Mouse (Mus musculus) lung, postnatal 0 days (tissue): ENCODE data around the gene Oard1. TPM values are rescaled to one million over a fixed set of nuclear protein-coding genes. Genes with fewer than 3 reads are reported as not detected.

Source experiments
- ATAC-seq: fragments of 200-750 bp; cut with Nextera tagmentation; 2 replicates; pipeline ENCODE4 v1.8.0; 2017; ENCODE audit warnings: moderate library complexity
- DNase-seq: peaks from one replicate; pipeline ENCODE4 v3.0.0-alpha.2; 2016; ENCODE audit warnings: low spot score
- H3K27ac ChIP-seq: fragments of 300-500 bp; sonication (generic); 2 replicates; pipeline ENCODE4 v1.5.1; 2014; ENCODE audit warnings: antibody characterized with exemption, mild to moderate bottlenecking, low read length, mixed read lengths
- H3K27me3 ChIP-seq: fragments of 300-500 bp; sonication (generic); replicated peaks from 2 replicates; pipeline ENCODE4 v1.6.1; 2014; ENCODE audit warnings: low read length, mixed read lengths; ENCODE audit not compliant: insufficient read depth
- H3K36me3 ChIP-seq: fragments of 300-500 bp; sonication (generic); 2 replicates; pipeline ENCODE4 v1.6.1; 2014; ENCODE audit warnings: low read length, mixed read lengths; ENCODE audit not compliant: insufficient read depth
- H3K4me1 ChIP-seq: fragments of 300-500 bp; sonication (generic); 2 replicates; pipeline ENCODE4 v1.6.1; 2014; ENCODE audit warnings: antibody characterized with exemption, low read depth, low read length, mixed read lengths; ENCODE audit not compliant: insufficient read depth
- H3K4me2 ChIP-seq: fragments of 300-500 bp; sonication (generic); replicated peaks from 2 replicates; pipeline ENCODE4 v1.6.1; 2014; ENCODE audit warnings: low read depth, mild to moderate bottlenecking, low read length, moderate library complexity, mixed read lengths
- H3K4me3 ChIP-seq: fragments of 300-500 bp; sonication (generic); 2 replicates; pipeline ENCODE4 v1.5.1; 2014; ENCODE audit warnings: low read depth, low read length
- H3K9ac ChIP-seq: fragments of 300-500 bp; sonication (generic); replicated peaks from 2 replicates; pipeline ENCODE4 v1.6.1; 2014; ENCODE audit warnings: low read depth, mild to moderate bottlenecking
- H3K9me3 ChIP-seq: fragments of 300-500 bp; sonication (generic); 2 replicates; pipeline ENCODE4 v1.6.1; 2016; ENCODE audit warnings: low read length, mixed read lengths
- CTCF ChIP-seq: IDR thresholded peaks from 2 replicates; pipeline ENCODE4 v1.5.1; 2016; ENCODE audit warnings: antibody characterized with exemption, mild to moderate bottlenecking
- EP300 ChIP-seq: IDR thresholded peaks from 2 replicates; pipeline ENCODE4 v1.6.1; 2016; ENCODE audit warnings: antibody characterized with exemption, mild to moderate bottlenecking, control low read depth
- WGBS: fragments of 180-500 bp; shearing (Covaris S2); extraction: QIAGEN DNeasy Blood & Tissue Kit; methylation state at CpG from one replicate; pipeline ENCODE4 v1.1.7; 2014; 5-methylcytosine and 5-hydroxymethylcytosine counted together
- polyA plus RNA-seq: library from polyadenylated mRNA; unstranded; fragments of >200 nt; fragmentation: Nextera tagmentation; extraction: Ambion mirVana; gene quantifications from 2 replicates; pipeline ENCODE4 v1.2.1, GENCODE M21; 2015

Gene Oard1
- polyA plus RNA-seq, 1 experiment from 2014 or later = 43.9 TPM

- Histone ChIP-seq H3K36me3 (no peaks in the 10 kb centered on the region), H3K9me3 (no peaks in the 10 kb centered on the region), H3K4me3 (no peak overlapping the region), H3K9ac (no peak overlapping the region), H3K27ac (no peak overlapping the region), H3K27me3 (no peaks in the 10 kb centered on the region), H3K4me1 (peaks cover 12% of the 10 kb centered on the region; the same call in 1 of the 2 replicates), H3K4me2 (no peak overlapping the region)
- TF ChIP-seq CTCF (no peak), EP300 (no peak)
- no peak for DNase-seq
- no peak for ATAC-seq
- WGBS = 66% methylated on average over 4 of the region's 4 CpGs
These were observed 2.7 kb upstream of the Oard1 start for GRCm38 (mm10) chr17:48407154-48407553.

DNA sequence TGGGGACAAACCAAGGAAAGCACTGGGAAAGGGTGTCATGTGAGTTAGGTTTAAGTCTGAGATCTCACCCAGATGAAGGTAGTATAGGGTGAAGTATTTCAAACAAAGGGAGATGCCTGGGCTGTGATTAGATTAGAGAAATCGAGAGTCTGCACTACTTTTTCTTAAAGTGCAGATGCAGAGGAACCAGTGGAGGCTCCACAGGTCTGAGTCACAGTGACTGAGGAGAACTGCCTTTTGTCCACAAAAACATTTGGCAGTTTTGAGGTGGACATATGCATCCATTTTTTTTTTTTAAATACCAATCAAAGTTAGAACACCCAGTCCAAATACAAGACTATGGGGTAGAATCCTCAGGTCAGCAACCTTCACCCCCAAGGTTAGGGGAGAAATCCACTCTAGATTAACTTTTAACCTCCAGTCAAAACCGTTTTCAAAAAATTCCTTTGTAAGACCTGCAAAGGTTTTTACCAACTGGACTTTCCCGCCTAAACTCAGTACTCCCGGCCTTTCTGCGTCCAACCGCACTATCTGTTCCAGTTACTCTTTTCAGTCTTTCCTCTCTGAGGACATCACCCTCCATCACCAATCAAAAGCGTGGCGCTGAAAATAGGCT is 1.8 kb upstream of the Oard1 start:
- H3K4me1 ChIP-seq = peaks cover 12% of the 10 kb centered on the region; the same call in 1 of the 2 replicates
- H3K4me3 ChIP-seq = peak overlapping the region; percentile 76
- H3K4me2 ChIP-seq = peak overlapping the region; percentile 82
- TF ChIP-seq CTCF (no peak), EP300 (no peak)
- no peaks in the 10 kb centered on the region for H3K27me3 ChIP-seq
- DNase-seq (no peak), ATAC-seq (no peak)
- H3K36me3 ChIP-seq = no peaks in the 10 kb centered on the region
- H3K27ac ChIP-seq = peak overlapping the region; percentile 99
- peak overlapping the region; percentile 93; the same call in 1 of the 2 replicates for H3K9ac ChIP-seq
- WGBS = 3% methylated on average over 8 of the region's 8 CpGs
- no peaks in the 10 kb centered on the region for H3K9me3 ChIP-seq

DNA sequence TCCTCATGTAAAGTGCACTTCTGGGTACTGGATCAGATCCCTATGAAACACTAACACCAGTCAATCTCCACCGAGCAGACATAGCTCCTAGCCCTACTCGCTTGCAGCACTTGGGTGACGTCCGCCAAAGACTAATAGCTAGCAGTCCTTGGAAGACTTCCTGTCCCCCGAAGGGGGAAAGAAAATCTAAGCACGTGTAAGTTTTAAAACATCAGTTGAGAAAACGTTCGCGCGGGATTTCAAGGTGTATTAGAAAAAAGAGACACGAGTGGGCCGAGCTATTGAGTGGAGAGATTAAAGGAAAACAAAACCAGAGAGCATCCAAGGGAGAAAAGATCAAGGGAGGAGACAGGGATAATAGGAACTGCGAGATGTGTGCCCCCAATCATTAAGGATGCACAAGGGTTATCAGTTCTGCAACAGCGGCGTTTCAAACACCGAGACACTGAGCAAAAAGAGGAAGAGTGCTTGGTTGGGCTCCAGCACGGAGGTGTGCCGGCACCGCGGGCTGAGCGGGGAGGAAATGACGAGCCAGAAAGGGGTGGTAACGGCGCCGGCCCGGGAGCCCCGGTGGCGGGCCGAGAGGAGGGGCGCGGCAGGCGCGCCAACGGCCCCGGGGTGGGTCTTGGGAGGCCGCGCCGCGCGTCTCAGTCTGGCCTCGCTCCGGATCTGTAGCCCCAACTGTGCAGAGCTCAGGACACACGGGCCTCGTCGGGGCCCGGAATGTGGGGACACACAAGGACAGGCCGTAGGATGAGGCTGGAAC is 1.1 kb upstream of the Oard1 start:
- Histone ChIP-seq H3K9me3 (no peaks in the 10 kb centered on the region), H3K27ac (peak overlapping the region; percentile 99), H3K4me3 (peak overlapping the region; percentile 76), H3K9ac (peak overlapping the region; percentile 93), H3K4me2 (peak overlapping the region; percentile 82), H3K27me3 (no peaks in the 10 kb centered on the region), H3K4me1 (peaks cover 12% of the 10 kb centered on the region; the same call in 1 of the 2 replicates), H3K36me3 (0 out of 2 replicates have a peak, but pooled peaks cover 3% of the 10 kb centered on the region)
- DNase-seq (peak; percentile 89), ATAC-seq (peak; percentile 29)
- TF ChIP-seq CTCF (no peak), EP300 (no peak)
- under 1% methylated on average over 30 of the region's 47 CpGs for WGBS

- ATAC-seq (no peak), DNase-seq (peak; percentile 63)
- H3K27me3 ChIP-seq = no peaks in the 10 kb centered on the region
- 0 out of 2 replicates have a peak, but pooled peaks cover 11% of the 10 kb centered on the region for H3K36me3 ChIP-seq
- H3K9ac ChIP-seq = peak overlapping the region; percentile 66
- no peaks in the 10 kb centered on the region for H3K9me3 ChIP-seq
- peak overlapping the region; percentile 99 for H3K27ac ChIP-seq
- peaks cover 12% of the 10 kb centered on the region; the same call in 1 of the 2 replicates for H3K4me1 ChIP-seq
- TF ChIP-seq EP300 (no peak), CTCF (no peak)
- 0% methylated on average over 13 of the region's 13 CpGs for WGBS
- peak overlapping the region; percentile 82 for H3K4me2 ChIP-seq
- H3K4me3 ChIP-seq = peak overlapping the region; percentile 76
These were observed 528 bp downstream of the Oard1 start for GRCm38 (mm10) chr17:48410299-48410785.

DNA sequence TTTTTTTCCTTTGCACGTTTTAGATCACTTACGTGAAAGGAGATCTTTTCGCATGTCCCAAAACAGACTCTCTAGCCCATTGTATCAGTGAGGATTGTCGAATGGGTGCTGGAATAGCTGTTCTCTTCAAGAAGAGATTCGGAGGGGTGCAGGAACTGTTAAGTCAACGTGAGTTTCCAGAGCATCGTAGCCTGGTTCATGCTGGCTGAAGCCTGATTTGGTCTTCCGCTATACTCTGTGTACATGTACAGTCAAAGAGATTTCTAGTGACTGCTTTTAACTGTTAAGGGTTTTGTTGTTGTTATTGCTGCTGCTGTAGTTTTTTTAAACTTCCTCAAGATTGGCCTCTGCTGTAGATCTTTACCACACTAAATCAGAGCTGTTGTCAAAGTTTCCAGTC is 1.4 kb downstream of the Oard1 start:
- Histone ChIP-seq H3K36me3 (0 out of 2 replicates have a peak, but pooled peaks cover 11% of the 10 kb centered on the region), H3K27ac (peak overlapping the region; percentile 99), H3K4me2 (peak overlapping the region; percentile 82), H3K4me3 (peak overlapping the region; percentile 76; the same call in 1 of the 2 replicates), H3K9me3 (no peaks in the 10 kb centered on the region), H3K4me1 (peaks cover 12% of the 10 kb centered on the region; the same call in 1 of the 2 replicates), H3K27me3 (no peaks in the 10 kb centered on the region), H3K9ac (peak overlapping the region; percentile 66; the same call in 1 of the 2 replicates)
- DNase-seq = no peak
- TF ChIP-seq CTCF (no peak), EP300 (no peak)
- 22% methylated on average over 8 of the region's 8 CpGs for WGBS
- no peak for ATAC-seq

DNA sequence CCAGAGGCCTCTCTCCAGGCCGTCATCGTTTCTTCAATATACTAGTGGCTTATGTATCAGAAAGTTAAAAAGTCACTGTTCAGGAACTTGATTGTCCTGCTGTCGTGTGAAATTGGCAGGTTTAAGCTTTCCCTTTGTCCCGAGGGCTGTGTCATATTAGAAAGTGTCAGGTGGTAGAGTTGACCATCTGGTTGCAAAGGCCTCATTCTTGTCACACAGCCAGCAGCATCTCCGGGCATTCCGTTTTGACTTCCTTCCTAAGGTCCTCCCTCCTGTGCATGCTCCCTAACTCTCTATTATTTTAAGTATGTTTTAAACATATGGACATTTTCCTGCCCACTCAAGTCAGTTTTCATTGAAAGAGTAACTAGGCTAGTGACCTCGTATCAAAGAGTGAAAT is 6.2 kb downstream of the Oard1 start:
- no peaks in the 10 kb centered on the region for H3K9me3 ChIP-seq
- H3K36me3 ChIP-seq = 0 out of 2 replicates have a peak, but pooled peaks cover 11% of the 10 kb centered on the region
- peak; percentile 11 for DNase-seq
- no peak overlapping the region for H3K4me3 ChIP-seq
- TF ChIP-seq EP300 (no peak), CTCF (no peak)
- peaks cover 4% of the 10 kb centered on the region; the same call in 1 of the 2 replicates for H3K4me1 ChIP-seq
- H3K27ac ChIP-seq = no peak overlapping the region
- WGBS = 54% methylated on average over 7 of the region's 7 CpGs
- H3K4me2 ChIP-seq = no peak overlapping the region
- no peak overlapping the region for H3K9ac ChIP-seq
- no peaks in the 10 kb centered on the region for H3K27me3 ChIP-seq
- peak; percentile 47; the same call in 1 of the 2 replicates for ATAC-seq
